Mouse (Mus musculus): Measurements from ENCODE around the gene Eif1ax. TPM values are rescaled to one million over a fixed set of nuclear protein-coding genes. Genes with fewer than 3 reads are reported as not detected.
A peak's percentile ranks its signal among the peaks of the same experiment; 100 is the strongest.
"Not testable (repeated sequence)": the region's sequence is repeated elsewhere in the genome, so short reads cannot be mapped to it uniquely, and the experiment has no call there.

Gene Eif1ax
- 100 to 1,000 TPM; 158 to 177 TPM for total RNA-seq (2021)

GRCm38 (mm10) chrX:159371831-159372752, at the start of gene Eif1ax:
Gene Eif1ax (plus strand): TSS chrX:159372178.
- intact Hi-C loops (cut with DNase I): no loop called here

DNA sequence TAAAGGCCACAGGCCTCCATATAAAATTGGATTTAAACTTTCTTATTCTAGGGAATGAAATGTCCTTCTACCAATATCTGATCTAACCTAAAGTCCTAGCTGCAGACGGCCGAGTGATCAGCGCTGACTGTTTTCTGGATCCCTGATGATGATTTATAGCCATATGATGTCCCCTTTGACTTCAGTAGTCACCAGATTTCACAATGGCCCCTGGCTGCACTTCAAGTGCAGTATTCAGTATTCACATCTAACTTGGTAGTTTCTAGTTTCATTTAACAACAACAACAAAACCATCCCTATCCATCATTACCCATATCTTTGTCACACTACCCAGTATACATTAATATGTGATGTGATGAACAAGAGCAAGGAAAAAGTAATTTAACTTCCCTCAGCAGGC, 7.5 kb upstream of the Eif1ax start:
- intact Hi-C loops (cut with DNase I): no loop called here
- DNase-seq: no peak

More at GRCm38 (mm10) chrX:159371831-159372752, at the start of gene Eif1ax:
- peak; percentile 70 for DNase-seq

DNA sequence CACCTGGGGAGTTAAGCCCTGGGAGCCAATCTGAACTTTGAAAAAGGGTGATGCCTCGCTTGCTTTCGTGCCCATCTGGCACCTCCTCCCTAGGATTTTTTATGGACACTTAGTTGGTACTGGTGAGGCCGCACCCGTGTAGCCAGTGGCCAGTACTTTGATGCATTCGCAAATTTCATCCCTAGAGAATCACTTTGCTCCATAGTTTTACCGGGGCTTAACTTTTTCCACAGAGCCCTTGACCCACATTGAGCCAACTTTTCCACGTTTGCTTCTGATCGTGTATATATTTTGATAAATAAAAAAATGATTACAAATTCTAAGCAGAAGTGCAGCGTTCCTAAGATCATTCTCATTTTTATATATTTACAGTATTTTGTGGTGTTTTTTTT, 771 bp downstream of the Eif1ax start:
- DNase-seq: no peak
- intact Hi-C loops (cut with DNase I): no loop called here

- DNase-seq: no peak
- intact Hi-C loops (cut with DNase I): no loop called here
Observed at GRCm38 (mm10) chrX:159387105-159387504, 15.1 kb downstream of the Eif1ax start.

DNA sequence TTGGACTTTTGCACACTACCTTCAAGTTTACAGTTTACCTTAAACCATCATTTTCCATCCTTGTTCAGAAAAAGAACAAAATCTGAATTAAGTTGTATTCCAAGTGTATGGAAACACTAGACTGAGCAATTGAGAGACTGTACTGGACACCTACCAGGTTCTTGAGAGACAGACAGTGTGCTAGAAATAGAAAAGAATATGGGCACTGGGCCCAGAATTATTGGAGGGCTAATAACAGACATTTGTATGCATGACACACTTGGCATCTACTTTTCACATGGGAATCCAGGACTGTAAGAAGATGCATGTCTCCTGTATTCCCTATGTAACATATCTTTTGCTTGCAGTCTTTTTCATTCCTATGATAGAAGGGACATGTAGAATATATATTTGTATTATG, 17.0 kb downstream of the Eif1ax start:
- DNase-seq: no peak
- intact Hi-C loops (cut with DNase I): no loop called here

- intact Hi-C loops (cut with DNase I): no loop called here
Observed at GRCm38 (mm10) chrX:159390347-159390962, 18.5 kb downstream of the Eif1ax start.

GRCm38 (mm10) chrX:159391239-159391638, 19.3 kb downstream of the Eif1ax start:
- intact Hi-C loops (cut with DNase I): no loop called here

More at GRCm38 (mm10) chrX:159390347-159390962, 18.5 kb downstream of the Eif1ax start:
- no peak for DNase-seq

DNA sequence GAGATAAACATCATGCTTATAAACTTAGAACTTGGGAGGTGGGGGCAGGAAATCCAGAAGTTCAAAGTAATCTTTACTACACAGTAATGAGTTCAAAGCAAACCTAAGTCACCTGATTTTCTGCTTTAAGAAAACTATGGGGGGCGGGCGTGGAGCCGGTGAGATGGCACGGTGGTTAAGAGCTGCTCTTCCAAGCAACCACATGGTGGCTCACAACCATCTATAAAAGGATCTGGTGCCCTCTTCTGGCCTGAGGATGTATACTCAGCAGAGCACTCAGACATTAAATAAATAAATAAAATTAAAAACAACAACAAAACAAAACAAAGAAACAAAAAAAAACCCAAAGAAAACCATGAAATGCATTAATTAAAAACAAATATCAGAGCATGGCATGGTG, 37.3 kb downstream of the Eif1ax start:
- DNase-seq: peak; percentile 19
- intact Hi-C loops (cut with DNase I): no loop called here

More at GRCm38 (mm10) chrX:159391239-159391638, 19.3 kb downstream of the Eif1ax start:
- DNase-seq: no peak

- intact Hi-C loops (cut with DNase I): no loop called here
- peak; percentile 25 for DNase-seq
Observed at GRCm38 (mm10) chrX:159414130-159414828, 42.3 kb downstream of the Eif1ax start, which contains the start of gene Map7d2. Gene Map7d2 (plus strand): TSS chrX:159414572.

DNA sequence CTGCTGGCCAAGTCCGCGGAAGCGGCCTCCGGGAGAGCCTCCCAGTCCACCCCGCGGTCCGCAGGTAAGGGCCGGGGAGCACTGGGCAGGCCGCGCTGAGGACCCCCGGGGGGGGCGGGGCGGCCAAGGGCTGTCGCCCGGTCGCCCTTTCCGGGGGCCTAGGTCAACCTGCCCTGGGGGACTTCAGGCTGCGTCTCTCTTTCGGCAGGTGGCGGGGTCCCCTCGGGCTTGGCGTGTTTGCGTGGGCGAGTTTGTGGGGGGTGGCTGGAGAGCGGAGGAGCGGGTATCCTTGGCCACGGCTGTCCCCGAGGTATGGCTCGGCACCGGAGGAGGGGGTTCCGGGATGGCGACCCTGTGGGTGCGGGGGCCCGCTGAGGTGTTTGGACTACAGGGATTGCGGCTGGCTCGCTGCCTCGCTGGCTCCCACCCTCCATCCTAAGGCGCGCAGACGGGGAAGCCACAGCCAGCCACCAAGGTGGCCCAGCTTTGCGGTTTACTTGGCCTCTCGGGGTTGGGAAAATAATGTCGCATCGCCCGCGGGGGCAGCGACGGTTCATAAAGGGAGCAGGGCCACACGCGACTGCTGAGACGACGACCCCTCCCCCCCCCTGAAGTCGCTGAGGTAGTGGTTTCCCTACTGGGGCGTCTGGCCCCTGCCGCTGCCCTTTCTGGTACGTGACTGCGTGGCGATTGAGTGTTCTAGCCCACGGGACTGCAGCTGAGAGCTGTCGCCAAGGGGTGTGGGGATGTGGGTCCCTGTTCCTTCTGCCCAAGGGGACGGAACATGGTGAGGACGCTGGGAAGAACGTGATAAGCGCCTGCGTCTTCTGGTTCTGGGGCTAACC, 43.1 kb downstream of the Eif1ax start:
- peak; percentile 14 for DNase-seq
- intact Hi-C loops (cut with DNase I): no loop called here

GRCm38 (mm10) chrX:159430507-159430906, 58.5 kb downstream of the Eif1ax start:
- DNase-seq; intact Hi-C loops (cut with DNase I): not testable (repeated sequence)

Other genes starting within 250 kb of the Eif1ax start
- 10 to 100 TPM; 47.4 to 60.2 TPM for gene Rps6ka3, start 161.9 kb upstream of the Eif1ax start, total RNA-seq (2021)
- gene Map7d2, start 42.4 kb downstream of the Eif1ax start, total RNA-seq (2021): 10 to 100 TPM; 37.9 to 38.4 TPM
- 10 to 100 TPM; 21.6 to 30.0 TPM for gene Bclaf3, start 154.5 kb downstream of the Eif1ax start, total RNA-seq (2021)